Mouse (Mus musculus) liver, postnatal 0 days (tissue): ENCODE measurements at regions not wholly inside any gene's neighbourhood (a gene's known extent, or its start where the extent isn't known, plus 50 kb on each side); places are given as distances from the start of the nearest gene placed in this dataset.

Experiments used
- CTCF ChIP-seq: sonication (generic); IDR thresholded peaks from 2 replicates; pipeline ENCODE4 v1.5.1; 2016; ENCODE audit warnings: antibody characterized with exemption, low read depth
- EP300 ChIP-seq: IDR thresholded peaks from 2 replicates; pipeline ENCODE4 v1.6.1; 2016; ENCODE audit warnings: antibody characterized with exemption, low read depth, mild to moderate bottlenecking

DNA sequence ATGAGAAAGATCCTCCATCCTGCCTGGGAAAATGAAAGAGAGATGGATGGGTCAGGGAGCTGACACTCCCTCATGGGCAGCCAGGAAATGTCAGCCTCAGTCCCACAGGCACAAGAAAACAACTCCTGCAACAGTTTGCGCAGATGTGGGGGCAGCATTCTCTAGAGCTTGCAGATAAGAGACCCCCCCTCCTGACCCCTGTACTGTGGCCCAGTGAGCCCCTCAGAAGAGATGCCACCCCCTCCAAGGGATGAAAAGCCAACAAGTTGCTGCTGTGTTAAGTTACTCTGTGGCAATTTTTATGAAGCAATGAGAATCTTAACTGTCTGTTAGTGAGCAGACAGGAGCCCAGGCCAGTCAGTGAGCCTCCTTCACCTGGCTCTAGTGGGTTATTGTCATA, 406.5 kb downstream of the 1190002N15Rik start:
- TF ChIP-seq CTCF = no peak
- TF ChIP-seq EP300 = no peak
